Mouse (Mus musculus) kidney, embryonic 14.5 days (tissue): ENCODE measurements at regions not wholly inside any gene's neighbourhood (a gene's known extent, or its start where the extent isn't known, plus 50 kb on each side); places are given as distances from the start of the nearest gene placed in this dataset.

Experiments used
- ATAC-seq: fragments of 200-750 bp; cut with Nextera tagmentation; 2 replicates; pipeline ENCODE4 v1.8.0; 2017; ENCODE audit warnings: moderate number of reproducible peaks, mild to moderate bottlenecking, moderate TSS enrichment, moderate library complexity; ENCODE audit not compliant: low FRiP score, low TSS enrichment
- H3K27ac ChIP-seq: fragments of 300-500 bp; sonication (generic); 2 replicates; pipeline ENCODE4 v1.5.1; 2014; ENCODE audit warnings: low read depth, mild to moderate bottlenecking, low read length, moderate library complexity, mixed read lengths
- H3K27me3 ChIP-seq: fragments of 300-500 bp; sonication (generic); 2 replicates; pipeline ENCODE4 v1.6.1; 2014; ENCODE audit warnings: mild to moderate bottlenecking, low read length; ENCODE audit not compliant: control insufficient read depth, insufficient read depth
- H3K36me3 ChIP-seq: fragments of 300-500 bp; sonication (generic); 2 replicates; pipeline ENCODE4 v1.6.1; 2014; ENCODE audit warnings: low read length, mixed read lengths; ENCODE audit not compliant: control insufficient read depth, insufficient read depth
- H3K4me1 ChIP-seq: fragments of 300-500 bp; sonication (generic); 2 replicates; pipeline ENCODE4 v1.6.1; 2014; ENCODE audit warnings: low read length, mixed read lengths; ENCODE audit not compliant: control insufficient read depth, insufficient read depth
- H3K4me2 ChIP-seq: fragments of 300-500 bp; sonication (generic); replicated peaks from 2 replicates; pipeline ENCODE4 v1.6.1; 2014; ENCODE audit warnings: low read depth, mild to moderate bottlenecking, low read length
- H3K4me3 ChIP-seq: fragments of 300-500 bp; sonication (generic); 2 replicates; pipeline ENCODE4 v1.5.1; 2014; ENCODE audit warnings: mild to moderate bottlenecking, low read length
- H3K9ac ChIP-seq: fragments of 300-500 bp; sonication (generic); 2 replicates; pipeline ENCODE4 v1.6.1; 2014; ENCODE audit warnings: low read depth, mild to moderate bottlenecking, low read length, moderate library complexity
- H3K9me3 ChIP-seq: fragments of 300-500 bp; sonication (generic); 2 replicates; pipeline ENCODE4 v1.6.1; 2016; ENCODE audit warnings: low read length; ENCODE audit not compliant: control insufficient read depth
- WGBS: fragments of 180-500 bp; shearing (Covaris S2); extraction: QIAGEN DNeasy Blood & Tissue Kit; methylation state at CpG from one replicate; pipeline ENCODE4 v1.1.7; 2014; 5-methylcytosine and 5-hydroxymethylcytosine counted together

DNA sequence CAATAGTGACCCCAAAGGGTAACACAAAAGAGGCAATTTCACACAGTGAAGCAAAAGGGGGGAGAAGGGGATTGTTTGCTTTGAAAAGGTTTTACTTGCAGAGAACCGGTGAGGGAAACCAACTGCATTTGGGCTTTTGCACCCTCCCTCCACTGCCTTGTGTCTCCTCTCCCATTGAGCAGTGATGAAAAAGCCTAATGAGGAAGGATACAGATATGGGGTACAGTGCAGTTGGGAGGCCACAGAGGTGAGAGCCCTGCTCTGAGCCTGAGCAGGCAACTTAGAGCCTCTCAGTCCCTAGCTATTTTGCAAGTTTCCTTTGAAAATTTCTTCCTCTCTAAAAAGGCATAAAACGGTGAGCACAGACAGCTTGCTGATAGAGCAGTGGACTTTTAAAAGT, 245.2 kb downstream of the Pdcd6ip start:
- Histone ChIP-seq H3K36me3 (no peaks in the 10 kb centered on the region), H3K4me3 (no peak overlapping the region), H3K9ac (no peak overlapping the region), H3K4me2 (no peak overlapping the region), H3K27ac (no peak overlapping the region), H3K4me1 (no peaks in the 10 kb centered on the region), H3K27me3 (no peaks in the 10 kb centered on the region), H3K9me3 (no peaks in the 10 kb centered on the region)
- no peak for ATAC-seq
- 26% methylated on average over 2 of the region's 2 CpGs for WGBS

DNA sequence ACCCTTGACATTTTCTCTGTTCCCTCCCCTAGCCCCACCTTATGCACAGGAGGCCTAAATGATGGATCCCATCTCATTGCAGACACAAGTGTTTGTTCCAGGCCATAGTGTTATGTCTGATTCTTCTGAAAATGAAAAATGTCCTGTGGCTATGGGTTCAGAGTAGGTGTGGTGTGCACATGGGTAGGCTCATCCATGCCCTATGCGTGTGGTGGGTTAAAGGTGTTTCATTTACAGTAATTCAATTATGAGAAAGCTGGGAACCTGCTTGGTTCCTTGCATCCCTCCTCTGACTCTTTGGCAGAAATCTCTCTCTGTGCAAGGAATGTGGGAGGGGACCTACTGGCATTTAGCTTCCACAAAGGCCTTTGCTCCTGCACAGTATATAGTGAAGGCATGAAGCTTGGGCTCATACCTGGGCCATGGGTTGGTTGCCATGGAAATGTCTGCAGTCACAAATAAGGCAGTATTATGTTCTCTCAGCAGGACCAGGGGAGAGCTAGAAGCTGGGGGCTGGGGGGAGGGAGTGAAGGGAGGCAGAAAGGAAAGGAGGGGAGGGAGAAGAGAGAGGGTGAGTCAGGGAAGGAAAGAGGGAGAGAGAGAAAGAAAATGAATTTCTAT, 245.7 kb downstream of the Pdcd6ip start:
- Histone ChIP-seq H3K27me3 (no peaks in the 10 kb centered on the region), H3K36me3 (no peaks in the 10 kb centered on the region), H3K9me3 (no peaks in the 10 kb centered on the region), H3K9ac (no peak overlapping the region), H3K4me2 (no peak overlapping the region), H3K4me1 (no peaks in the 10 kb centered on the region), H3K27ac (no peak overlapping the region), H3K4me3 (no peak overlapping the region)
- ATAC-seq = no peak
- WGBS = 85% methylated on average over 1 of the region's 1 CpGs

- no peak for ATAC-seq
- Histone ChIP-seq H3K27ac (no peak overlapping the region), H3K9ac (no peak overlapping the region), H3K4me3 (no peak overlapping the region), H3K9me3 (no peaks in the 10 kb centered on the region), H3K4me2 (no peak overlapping the region), H3K36me3 (no peaks in the 10 kb centered on the region), H3K27me3 (no peaks in the 10 kb centered on the region), H3K4me1 (no peaks in the 10 kb centered on the region)
- 85% methylated on average over 5 of the region's 5 CpGs for WGBS
Observed at GRCm38 (mm10) chr9:113459885-113460284, 248.2 kb downstream of the Pdcd6ip start.

DNA sequence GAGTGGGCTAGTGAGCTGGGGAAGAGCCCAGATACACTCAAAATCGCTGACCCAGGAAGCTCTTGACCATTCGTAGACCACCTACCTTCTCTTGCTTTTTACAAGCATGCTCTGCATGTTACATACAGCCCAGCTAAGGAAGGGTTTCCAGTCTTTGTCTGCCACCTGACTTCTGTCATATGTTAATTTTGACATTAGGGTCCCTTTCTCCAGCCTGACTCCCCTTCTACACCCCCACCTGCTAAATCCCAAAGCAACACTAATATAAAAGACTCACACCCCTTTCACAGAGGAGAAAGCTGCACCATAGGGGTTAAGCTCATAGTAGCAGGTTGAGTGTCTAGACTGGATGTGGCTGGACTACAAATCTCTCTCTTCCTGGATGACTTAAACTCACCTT, 248.8 kb downstream of the Pdcd6ip start:
- no peak overlapping the region for H3K27ac ChIP-seq
- no peaks in the 10 kb centered on the region for H3K36me3 ChIP-seq
- no peak overlapping the region for H3K4me3 ChIP-seq
- ATAC-seq = no peak
- no peak overlapping the region for H3K4me2 ChIP-seq
- no peaks in the 10 kb centered on the region for H3K9me3 ChIP-seq
- H3K27me3 ChIP-seq = no peaks in the 10 kb centered on the region
- no peaks in the 10 kb centered on the region for H3K4me1 ChIP-seq
- WGBS = 49% methylated on average over 2 of the region's 2 CpGs
- H3K9ac ChIP-seq = no peak overlapping the region

DNA sequence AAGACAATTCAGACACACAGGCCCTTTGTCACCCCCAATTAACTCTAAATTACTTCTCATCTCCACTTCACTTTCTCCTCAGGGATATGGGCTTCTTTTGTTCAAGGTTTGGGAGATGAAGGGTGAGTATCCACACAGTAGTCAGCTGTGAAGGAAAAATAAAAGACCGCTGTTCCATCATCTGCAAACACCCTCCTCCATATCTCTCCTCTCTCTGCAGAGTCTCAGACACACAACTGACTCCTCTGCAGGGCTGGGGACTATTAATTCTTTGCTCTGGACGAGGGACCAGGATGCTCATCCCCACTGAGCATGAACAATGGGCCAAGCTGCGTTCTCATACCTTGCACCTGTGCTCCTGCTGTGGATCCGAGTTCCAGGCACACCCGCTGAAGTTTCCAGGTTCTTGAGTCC, 249.3 kb downstream of the Pdcd6ip start:
- H3K4me3 ChIP-seq = no peak overlapping the region
- no peaks in the 10 kb centered on the region for H3K4me1 ChIP-seq
- H3K9me3 ChIP-seq = no peaks in the 10 kb centered on the region
- no peaks in the 10 kb centered on the region for H3K27me3 ChIP-seq
- no peak overlapping the region for H3K27ac ChIP-seq
- ATAC-seq = no peak
- no peak overlapping the region for H3K9ac ChIP-seq
- WGBS = 32% methylated on average over 5 of the region's 5 CpGs
- no peak overlapping the region for H3K4me2 ChIP-seq
- H3K36me3 ChIP-seq = no peaks in the 10 kb centered on the region

DNA sequence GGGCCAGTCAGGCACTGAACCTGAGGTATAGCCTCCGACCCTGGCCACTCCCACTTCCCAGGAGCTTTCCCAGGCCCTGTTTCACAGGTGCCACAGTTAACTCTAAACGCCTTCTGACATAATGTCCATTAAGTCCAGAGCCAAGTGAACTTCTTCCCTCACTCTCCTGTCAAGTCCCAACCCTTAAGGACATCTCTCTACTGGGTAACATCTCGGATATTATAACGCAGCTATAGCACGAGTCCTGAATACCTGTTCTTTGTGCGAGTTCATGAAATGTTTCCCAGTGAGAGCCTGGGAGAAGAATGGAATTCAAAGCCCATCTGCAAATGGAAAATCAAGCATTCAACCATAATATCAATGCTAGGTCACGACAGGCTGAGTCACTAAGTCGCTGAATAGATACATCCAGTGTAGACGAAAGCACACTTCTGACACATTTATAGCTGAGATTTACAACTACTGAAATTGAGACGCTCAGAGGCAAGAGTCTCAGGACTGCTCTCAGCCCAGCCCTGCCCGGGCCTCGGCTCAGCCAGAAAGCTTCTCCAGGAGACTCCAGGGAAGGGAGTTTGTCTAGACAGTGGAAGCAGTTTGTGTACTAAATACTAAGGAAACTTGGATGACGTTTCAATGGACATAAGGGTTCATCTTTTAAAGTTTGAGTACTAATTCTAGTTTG, 250.7 kb downstream of the Pdcd6ip start:
- Histone ChIP-seq H3K36me3 (no peaks in the 10 kb centered on the region), H3K9ac (no peak overlapping the region), H3K9me3 (no peaks in the 10 kb centered on the region), H3K27ac (no peak overlapping the region), H3K27me3 (no peaks in the 10 kb centered on the region), H3K4me1 (no peaks in the 10 kb centered on the region), H3K4me2 (no peak overlapping the region), H3K4me3 (no peak overlapping the region)
- ATAC-seq = peak; percentile 95
- 32% methylated on average over 13 of the region's 13 CpGs for WGBS

GRCm38 (mm10) chr9:113455577-113455976, 252.5 kb downstream of the Pdcd6ip start:
- Histone ChIP-seq H3K9ac (no peak overlapping the region), H3K36me3 (no peaks in the 10 kb centered on the region), H3K4me1 (no peaks in the 10 kb centered on the region), H3K27ac (no peak overlapping the region), H3K4me3 (no peak overlapping the region), H3K27me3 (no peaks in the 10 kb centered on the region), H3K9me3 (no peaks in the 10 kb centered on the region), H3K4me2 (no peak overlapping the region)
- 89% methylated on average over 5 of the region's 5 CpGs for WGBS
- no peak for ATAC-seq

GRCm38 (mm10) chr9:113453231-113453630, 254.8 kb downstream of the Pdcd6ip start:
- Histone ChIP-seq H3K4me2 (no peak overlapping the region), H3K9me3 (no peaks in the 10 kb centered on the region), H3K27me3 (no peaks in the 10 kb centered on the region), H3K27ac (no peak overlapping the region), H3K4me3 (no peak overlapping the region), H3K9ac (no peak overlapping the region), H3K36me3 (no peaks in the 10 kb centered on the region), H3K4me1 (no peaks in the 10 kb centered on the region)
- WGBS = 73% methylated on average over 3 of the region's 3 CpGs
- no peak for ATAC-seq

GRCm38 (mm10) chr9:113441770-113442411, 266.2 kb downstream of the Pdcd6ip start:
- peak; percentile 92 for ATAC-seq

More at GRCm38 (mm10) chr9:113441770-113442411, 266.2 kb downstream of the Pdcd6ip start:
- H3K4me2 ChIP-seq = peak overlapping the region; percentile 53
- no peaks in the 10 kb centered on the region for H3K36me3 ChIP-seq
- no peak overlapping the region for H3K27ac ChIP-seq
- no peaks in the 10 kb centered on the region for H3K9me3 ChIP-seq
- WGBS = 6% methylated on average over 21 of the region's 21 CpGs
- H3K9ac ChIP-seq = no peak overlapping the region
- H3K27me3 ChIP-seq = no peaks in the 10 kb centered on the region
- peak overlapping the region; percentile 26 for H3K4me3 ChIP-seq
- H3K4me1 ChIP-seq = no peaks in the 10 kb centered on the region
